Mouse (Mus musculus) adrenal gland, adult 18-20 months (tissue): ENCODE results near the gene Pard3b. TPM values are rescaled to one million over a fixed set of nuclear protein-coding genes. Genes with fewer than 3 reads are reported as not detected.

Source experiments
- DNase-seq, 2 experiments: peaks; one replicate each; pipeline ENCODE4 v3.0.0; 2021 to 2022; ENCODE audit warnings: low spot score in 2 of 2
- total RNA-seq, 2 experiments: library from RNA; stranded (reverse); gene quantifications; 1 replicate in 1 of 2; 2 replicates in 1 of 2; pipeline ENCODE4 v1.2.3; 2021

The Pard3b gene
- total RNA-seq, 2 experiments from 2014 or later, result 10.0 to 14.3 TPM

DNA sequence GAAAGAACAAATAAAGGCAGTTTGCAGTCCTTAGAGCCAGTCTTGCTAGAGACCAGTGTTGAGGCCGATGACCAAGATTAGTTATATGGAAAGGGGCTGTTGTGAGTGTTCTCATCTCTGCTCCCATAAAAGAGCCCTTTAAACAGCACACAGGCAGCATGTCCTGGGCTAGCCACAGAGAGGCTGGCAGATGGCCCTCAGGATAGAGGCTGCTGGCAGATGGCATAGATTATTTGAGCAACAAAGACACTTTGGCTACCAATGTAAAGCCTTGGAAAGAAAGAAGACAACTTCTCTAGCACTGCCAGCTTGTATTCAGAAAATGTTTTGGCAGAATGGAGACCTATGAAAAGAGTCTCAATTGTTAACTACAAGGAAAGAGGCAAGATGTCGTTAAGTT lies 274.3 kb downstream of the Pard3b start:
- DNase-seq, result no peak

DNA sequence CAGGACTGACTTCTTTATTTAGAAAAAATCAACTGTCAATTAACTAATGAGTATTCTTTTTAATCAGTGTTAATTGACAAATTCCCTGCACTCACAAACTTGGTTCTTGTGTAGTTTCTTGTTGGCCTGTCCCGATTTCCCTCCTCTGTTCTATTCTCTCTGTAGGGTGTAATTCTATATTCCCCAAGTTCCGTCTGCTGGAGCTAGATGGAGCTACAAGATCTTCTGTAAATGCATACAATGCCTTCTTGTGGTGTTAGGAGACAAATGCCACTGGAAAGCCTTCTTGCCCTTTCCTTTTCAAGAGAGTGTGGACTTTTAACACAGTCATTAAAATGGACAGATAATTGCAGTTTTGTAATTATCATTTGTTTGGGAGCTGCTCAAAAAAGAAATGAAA lies 286.3 kb downstream of the Pard3b start:
- DNase-seq, result no peak

- no peak for DNase-seq
Observed at GRCm38 (mm10) chr1:61925541-61925940, 286.9 kb downstream of the Pard3b start.

DNA sequence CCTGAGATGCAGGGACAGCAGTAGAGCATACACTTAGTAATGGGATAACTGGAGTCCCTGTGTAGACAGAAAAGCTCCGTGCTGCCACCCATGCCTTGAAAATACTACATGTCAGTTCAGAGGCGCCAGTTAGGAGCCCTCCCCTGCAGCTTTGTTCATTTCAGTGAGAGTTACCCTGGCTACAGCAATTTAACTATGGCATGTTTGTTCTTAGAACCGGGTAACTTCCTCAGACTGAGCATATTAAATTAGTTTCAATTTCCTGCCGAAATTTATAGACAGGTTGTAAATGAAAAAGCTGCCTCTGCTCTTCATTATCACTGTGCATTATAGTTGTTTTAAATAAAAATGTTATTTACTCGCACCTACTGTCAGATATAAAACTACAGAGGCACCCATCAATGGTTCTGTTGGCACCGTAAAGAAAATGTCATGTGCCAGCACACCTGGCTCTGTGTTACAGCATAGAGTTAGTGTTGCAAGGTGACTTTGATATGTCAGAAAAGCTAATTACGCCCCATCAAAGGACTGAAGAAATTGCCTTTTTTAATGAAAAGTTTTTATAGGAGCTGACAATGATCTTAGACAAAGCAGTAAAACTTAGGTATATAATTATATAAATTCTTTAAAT lies 289.6 kb downstream of the Pard3b start:
- DNase-seq, result no peak

DNA sequence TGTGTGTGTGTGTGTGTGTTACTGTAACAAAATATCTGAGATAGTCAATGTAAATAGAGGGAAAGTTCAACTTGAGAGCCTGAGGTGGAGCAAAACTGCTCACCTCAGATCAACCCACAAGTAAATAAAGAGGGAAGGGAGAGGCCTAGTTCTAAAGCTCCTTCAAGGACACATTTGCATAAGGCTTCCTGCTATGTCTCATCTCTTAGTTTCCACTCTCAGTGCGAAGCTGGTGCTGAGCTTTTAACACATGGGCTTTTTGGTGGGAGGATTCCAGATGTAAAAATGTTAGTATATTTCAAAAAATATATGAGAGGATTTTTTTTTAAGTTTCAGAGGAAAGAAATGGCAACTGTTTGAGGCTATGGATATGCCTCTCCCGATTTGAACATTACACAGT lies 294.9 kb downstream of the Pard3b start:
- no peak for DNase-seq

- no peak for DNase-seq
Observed at GRCm38 (mm10) chr1:61934760-61935159, 296.1 kb downstream of the Pard3b start.

DNA sequence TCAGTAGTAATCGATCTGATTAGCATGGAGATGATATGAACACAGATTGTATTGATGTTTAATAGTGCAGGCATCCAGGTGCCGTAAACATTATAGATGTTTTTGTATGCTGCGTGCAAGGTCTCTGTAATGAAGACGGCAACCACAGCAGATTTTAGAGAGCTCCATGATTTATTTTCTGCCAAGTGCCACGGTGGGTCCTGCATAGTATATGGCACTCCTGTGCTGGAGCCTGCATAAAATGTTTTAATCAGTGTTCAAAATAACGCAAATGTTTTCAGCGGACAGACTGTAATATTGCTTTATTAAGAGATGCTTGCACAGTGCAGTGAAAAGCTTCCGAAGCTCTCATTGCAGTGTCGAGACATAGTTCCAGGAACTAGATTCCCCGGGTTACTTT lies 301.3 kb downstream of the Pard3b start:
- no peak for DNase-seq

- no peak for DNase-seq
Observed at GRCm38 (mm10) chr1:61961533-61961932, 322.9 kb downstream of the Pard3b start.

DNA sequence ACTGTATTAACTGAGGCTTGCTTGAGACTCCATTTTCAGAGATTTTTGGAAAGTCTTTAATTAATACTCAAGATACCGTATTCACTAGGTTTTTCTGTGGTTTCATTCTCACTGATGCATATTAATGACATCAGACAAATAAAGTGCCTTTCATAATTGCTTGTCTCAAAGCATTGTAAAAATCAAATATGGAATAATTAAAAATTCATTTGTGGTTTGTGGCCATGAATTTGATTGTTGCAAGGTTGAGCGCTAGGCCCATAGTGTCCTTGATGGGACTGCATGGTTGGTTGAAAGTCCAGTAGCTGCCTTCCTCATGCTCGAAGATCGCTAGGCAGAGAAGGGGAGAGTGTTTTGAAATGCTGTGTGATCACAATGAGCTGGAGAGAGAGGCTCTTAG lies 323.9 kb downstream of the Pard3b start:
- DNase-seq, result no peak

GRCm38 (mm10) chr1:61967124-61967523 lies 328.5 kb downstream of the Pard3b start:
- DNase-seq, result no peak

DNA sequence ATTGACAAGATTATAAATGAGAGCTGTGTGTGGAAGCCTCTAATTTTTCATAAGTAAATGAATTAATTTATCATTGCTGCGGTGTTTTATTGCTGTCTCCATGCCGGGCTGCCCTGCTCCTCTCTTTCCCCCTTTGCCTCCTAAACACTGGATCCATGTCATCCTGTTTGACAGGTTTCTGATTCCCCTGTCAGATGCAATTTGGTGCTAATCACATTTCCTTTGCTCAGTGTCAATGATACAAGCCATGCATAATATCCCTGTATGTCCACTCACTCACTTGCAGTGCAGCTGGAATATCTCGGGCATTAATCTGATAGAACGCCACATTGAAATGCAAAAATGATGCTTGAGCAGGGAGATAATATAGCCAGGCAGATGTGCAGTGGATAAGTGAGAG lies 329.2 kb downstream of the Pard3b start:
- no peak for DNase-seq

DNA sequence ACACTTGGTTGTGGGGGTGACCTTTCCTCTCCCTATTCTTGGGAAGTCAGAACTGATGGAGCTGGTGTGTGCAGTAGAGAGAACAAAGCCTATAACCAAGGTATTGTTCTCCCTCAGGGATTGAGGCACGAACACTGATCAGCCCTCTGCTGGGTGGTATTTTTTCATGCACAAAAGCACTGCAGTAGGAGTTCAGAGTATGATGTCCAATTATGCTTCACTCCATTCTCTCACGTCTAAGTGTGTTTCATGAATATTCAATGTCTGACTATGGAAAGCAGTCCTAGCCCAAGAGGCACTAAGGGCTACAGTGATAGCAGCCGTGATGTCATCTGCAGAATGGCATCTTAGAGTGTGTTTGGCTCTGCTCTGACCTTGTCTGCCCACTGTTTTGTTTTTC lies 359.1 kb downstream of the Pard3b start:
- DNase-seq, result no peak

- DNase-seq, result no peak
Observed at GRCm38 (mm10) chr1:62008811-62009210, 370.2 kb downstream of the Pard3b start.

GRCm38 (mm10) chr1:62011712-62012111 lies 373.1 kb downstream of the Pard3b start:
- DNase-seq, result no peak

GRCm38 (mm10) chr1:62016536-62017300 lies 378.1 kb downstream of the Pard3b start:
- DNase-seq, result no peak

DNA sequence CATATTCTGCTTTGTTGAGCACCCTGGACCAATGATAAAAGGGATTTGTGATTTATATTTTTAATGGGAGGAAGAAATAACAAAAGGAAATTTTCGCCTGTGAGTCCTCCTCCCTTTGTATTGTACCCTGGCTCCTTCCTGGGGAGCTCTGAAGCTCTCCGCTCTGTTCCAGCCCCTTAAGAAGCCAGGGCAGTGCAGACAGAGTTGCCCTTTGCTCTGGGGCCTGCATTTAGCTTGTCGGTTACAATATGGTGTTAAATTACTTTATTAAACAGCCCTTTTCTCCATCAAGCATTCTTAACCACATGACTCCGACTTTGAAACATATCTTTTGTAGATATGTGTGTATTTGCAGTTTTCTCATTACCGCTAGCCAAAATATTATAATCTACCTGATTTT lies 379.7 kb downstream of the Pard3b start:
- DNase-seq, result no peak

DNA sequence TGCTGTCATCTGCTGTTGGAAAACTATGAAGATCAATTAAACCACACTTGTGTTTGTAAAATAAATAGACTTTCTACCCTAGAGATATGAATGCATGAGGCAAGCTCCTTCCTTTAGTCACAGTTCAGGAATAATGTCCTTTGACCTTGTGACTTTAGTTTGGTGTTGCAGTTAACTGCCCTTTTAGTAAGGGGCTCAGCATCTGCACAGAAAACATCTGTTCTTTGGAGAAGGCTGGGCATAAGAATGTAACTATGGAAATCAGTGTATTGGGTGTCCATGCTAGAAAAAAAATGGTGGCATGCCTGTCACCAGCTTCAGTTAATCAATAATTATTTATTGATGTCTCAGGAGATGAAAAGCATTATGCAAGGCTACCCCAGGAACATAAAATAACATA lies 381.1 kb downstream of the Pard3b start:
- DNase-seq, result no peak

DNA sequence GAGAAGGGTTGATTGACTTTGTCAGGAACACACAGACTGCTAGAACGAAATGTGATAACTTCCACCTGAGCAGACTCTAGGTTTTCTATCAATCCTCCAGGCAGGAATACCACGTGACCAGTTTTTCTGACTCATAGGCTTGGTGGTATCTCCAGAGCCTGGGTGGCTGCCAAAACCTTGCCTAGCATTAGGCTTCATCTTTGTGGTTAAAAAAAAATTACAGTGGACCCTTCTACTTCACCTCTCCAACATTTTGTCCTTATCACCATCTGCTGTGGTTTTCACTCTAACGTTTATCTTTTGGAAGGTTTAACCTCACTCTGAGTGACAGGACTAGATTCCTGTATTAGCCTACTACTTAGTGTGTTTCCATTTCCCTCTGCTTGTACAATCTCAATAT lies 403.1 kb downstream of the Pard3b start:
- peak; percentile 27 to 30 for DNase-seq

DNA sequence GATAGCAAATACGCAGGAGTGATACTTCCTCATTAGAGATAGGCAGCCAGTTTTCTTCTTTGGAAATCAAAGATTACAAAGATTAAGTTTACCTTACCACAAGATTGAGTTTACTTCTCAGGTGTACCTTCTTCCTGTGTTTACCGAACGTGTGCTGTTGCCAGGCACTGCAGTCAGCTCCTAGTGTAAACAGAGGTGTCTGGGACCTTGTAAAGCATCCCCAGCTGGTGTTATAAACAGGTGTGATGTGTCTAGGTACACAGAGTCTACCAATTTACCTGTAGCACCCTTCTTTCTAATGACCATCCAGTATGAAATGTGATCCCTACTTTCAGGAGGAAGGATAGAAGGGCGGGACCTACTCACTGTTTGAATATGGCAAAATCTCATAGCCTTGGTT lies 410.0 kb downstream of the Pard3b start:
- DNase-seq, result no peak

DNA sequence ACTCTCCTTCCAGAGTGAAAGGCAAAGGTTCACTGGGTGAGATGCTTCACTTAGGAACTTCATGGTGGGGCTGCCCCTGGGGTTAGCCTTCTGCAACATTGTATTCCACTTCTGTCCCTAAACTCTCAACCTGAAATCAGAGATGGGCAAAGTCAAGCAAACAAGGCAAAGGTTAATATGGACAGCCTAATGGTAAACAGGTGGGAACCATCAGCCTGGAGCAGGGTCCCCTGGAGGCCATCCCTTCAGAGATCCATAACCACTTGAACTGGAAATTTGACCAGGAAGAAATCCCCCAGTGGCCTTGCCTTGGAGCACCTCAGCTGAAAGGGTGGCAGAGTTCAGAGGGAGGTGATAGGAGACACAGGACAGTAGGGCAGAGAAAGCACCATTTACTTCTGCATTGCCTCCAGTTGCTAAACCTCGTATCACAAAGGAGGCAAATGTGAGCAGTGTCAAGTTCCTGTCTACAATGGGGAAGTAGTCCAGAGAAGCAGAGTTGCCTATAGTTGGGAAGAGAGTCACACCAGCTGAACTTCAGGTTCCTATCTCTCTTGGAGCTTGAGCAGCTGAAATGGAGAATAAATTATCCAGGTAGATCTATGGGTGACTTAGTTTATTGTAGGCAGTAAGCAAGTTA lies 412.7 kb downstream of the Pard3b start:
- DNase-seq, result no peak

DNA sequence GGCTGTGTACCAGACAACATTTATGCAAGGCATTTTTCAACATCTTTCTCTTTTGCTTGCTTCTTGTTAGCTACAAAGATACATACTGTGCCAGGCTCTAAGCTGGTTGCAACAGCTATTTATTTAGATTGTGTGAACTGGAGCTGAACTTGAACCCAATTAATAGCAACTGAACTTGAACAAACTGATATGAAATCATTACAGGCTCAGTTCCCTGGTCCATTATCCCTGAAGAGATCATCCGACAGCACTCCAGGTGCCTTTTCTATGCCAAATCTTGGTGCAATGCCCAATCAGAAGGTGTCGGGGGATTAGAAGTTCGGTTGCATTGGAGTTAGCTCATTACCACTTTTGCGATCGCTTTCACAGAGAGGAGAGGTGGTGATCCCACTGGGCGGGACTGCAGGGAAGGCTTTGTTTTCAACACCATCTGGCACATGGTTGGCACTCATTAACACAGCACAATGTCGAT lies 414.6 kb downstream of the Pard3b start:
- DNase-seq, result no peak

GRCm38 (mm10) chr1:62055280-62055679 lies 416.7 kb downstream of the Pard3b start:
- DNase-seq, result no peak
